Mouse (Mus musculus) brown adipose tissue, adult 24 weeks (tissue): Measurements from ENCODE around the gene Armc2. TPM values are rescaled to one million over a fixed set of nuclear protein-coding genes. Genes with fewer than 3 reads are reported as not detected.

ENCODE experiments used
- H3K27ac ChIP-seq: fragments of 200-500 bp; replicated peaks from 2 replicates; pipeline ENCODE4 v1.5.1; 2012; ENCODE audit warnings: low read depth, mild to moderate bottlenecking, low read length
- H3K4me1 ChIP-seq: fragments of 200-500 bp; 2 replicates; pipeline ENCODE4 v1.6.1; 2012; ENCODE audit warnings: low read length, mixed read lengths; ENCODE audit not compliant: control insufficient read depth, insufficient read depth, insufficient read length
- H3K4me3 ChIP-seq: fragments of 200-500 bp; 2 replicates; pipeline ENCODE4 v1.5.1; 2012; ENCODE audit warnings: low read depth, mild to moderate bottlenecking, low read length, moderate library complexity; ENCODE audit not compliant: insufficient read depth
- polyA plus RNA-seq: library from polyadenylated mRNA; stranded (reverse); fragments of >200 nt; gene quantifications from 2 replicates; pipeline ENCODE4 v1.2.4, GENCODE M21; 2012; ENCODE audit not compliant: missing spikeins, insufficient read depth, insufficient read length

Armc2 gene
- not detected in 2 replicates for polyA plus RNA-seq

DNA sequence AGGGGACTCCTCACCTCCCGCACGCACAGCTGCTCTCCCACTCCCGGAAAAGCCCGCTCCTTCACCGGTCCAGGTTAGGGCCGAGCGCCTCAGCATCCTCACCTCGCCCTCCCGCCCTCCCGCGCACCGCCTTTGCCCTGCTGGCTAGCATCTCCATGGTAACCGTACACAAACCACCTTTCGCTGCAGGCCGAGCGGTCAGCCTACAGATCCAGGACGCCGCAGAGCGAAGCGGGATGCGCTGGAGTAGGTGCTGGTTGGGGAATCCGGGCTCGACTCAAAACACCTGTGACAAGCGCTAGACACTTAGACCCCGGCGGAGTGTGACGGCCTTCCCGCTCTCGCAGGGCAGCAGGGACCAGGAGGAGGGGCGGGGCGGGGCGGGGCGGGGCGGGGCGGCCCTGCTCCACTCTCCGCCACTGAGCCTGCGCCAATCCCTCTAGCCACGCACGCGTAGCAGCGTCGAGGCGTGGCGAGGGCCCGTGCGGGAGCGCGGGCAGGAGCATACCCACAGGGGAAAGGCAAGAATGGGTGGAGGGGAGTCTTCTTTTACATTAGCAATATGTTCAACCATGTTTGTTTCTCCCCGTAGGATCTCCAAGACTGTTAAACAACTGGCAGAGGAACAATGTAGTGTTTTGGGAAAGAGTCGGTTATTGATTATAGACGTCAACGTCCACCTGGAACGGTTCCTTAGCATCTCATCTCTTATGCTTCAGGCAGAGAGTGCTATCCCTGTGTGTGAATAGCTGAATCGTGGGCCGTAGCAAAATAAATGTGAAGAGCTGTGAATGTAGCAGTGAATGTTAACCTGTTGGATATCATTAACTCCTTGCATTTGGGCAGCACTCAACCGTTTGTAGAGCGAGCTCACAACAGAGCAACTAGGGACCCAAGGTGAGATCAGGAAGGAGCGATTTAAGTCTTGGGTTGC lies at the start of gene Armc2:
TSS of gene Armc2 (minus strand) at position 427 of the 934 bp plus-strand sequence.
- no peak within 1 kb of the TSS for H3K27ac ChIP-seq
- peak within 1 kb of the TSS; percentile 62 for H3K4me3 ChIP-seq
- no peaks in the 10 kb centered on the region for H3K4me1 ChIP-seq

GRCm38 (mm10) chr10:42064446-42064845 lies 46.2 kb upstream of the Armc2 start:
- Histone ChIP-seq H3K4me1 (no peaks in the 10 kb centered on the region), H3K4me3 (no peak overlapping the region), H3K27ac (no peak overlapping the region)

- H3K27ac ChIP-seq = no peak overlapping the region
- H3K4me3 ChIP-seq = no peak overlapping the region
- H3K4me1 ChIP-seq = no peaks in the 10 kb centered on the region
These were observed 41.3 kb upstream of the Armc2 start for GRCm38 (mm10) chr10:42059522-42059921.

DNA sequence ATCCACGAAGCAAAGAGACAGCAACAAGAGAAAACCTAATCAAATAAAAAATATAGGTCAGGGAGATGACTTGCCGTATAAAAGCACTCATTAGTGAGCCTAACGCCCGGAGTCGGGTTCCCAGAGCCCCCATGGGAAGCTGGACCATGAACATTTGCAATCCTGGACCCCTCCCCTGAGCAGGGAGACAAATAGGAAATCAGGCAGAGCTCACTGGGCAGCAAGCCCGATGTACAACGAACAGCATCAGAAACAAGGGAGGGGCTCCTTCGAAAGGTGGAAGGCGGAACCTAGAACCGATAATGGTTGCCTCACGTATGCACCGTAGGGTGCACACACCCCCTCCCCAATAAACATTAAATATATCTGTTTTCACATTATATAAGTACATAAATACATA lies 39.5 kb upstream of the Armc2 start:
- Histone ChIP-seq H3K4me3 (0 out of 2 replicates have a peak overlapping the region, but pooled peaks have one; percentile 4), H3K27ac (no peak overlapping the region), H3K4me1 (no peaks in the 10 kb centered on the region)

GRCm38 (mm10) chr10:42057231-42057601 lies 39.0 kb upstream of the Armc2 start:
- Histone ChIP-seq H3K4me1 (no peaks in the 10 kb centered on the region), H3K27ac (no peak overlapping the region), H3K4me3 (peak overlapping the region; percentile 4; the same call in 1 of the 2 replicates)

DNA sequence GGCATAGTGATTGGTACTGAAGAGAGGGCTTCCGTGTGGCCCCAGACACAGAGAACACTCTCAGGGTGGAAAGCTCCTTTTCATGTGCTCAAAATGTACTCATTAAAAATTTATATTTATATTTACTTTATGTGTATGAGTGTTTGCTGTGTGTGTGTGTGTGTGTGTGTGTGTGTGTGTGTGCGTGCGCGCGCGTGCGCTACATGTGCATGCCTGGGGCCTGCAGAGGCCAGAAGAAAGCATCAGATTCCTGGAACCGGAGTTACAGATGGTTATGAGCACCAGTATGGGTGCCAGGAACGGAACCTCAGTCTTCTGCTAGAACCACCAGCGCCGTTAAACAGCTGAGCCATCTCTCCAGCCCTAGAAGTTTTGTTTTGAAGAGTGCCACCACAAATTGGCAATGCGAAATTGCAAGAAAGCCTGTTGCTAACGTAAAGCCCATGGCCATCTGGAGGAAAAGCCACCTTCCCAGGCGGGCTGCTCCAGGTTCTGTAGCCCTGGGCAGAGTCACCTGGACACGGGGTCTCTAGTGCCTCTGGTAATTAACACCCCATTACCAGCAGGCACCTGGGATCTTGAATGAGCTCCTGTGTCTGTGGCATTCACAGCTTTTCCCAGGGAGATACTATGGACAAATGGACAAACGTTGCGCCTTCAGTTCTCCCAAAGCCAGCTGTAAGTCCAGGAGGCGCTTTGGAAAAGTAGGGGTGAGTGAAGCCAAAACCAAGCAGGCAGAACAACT lies 38.4 kb upstream of the Armc2 start:
- no peak overlapping the region for H3K27ac ChIP-seq
- H3K4me1 ChIP-seq = no peaks in the 10 kb centered on the region
- no peak overlapping the region for H3K4me3 ChIP-seq

DNA sequence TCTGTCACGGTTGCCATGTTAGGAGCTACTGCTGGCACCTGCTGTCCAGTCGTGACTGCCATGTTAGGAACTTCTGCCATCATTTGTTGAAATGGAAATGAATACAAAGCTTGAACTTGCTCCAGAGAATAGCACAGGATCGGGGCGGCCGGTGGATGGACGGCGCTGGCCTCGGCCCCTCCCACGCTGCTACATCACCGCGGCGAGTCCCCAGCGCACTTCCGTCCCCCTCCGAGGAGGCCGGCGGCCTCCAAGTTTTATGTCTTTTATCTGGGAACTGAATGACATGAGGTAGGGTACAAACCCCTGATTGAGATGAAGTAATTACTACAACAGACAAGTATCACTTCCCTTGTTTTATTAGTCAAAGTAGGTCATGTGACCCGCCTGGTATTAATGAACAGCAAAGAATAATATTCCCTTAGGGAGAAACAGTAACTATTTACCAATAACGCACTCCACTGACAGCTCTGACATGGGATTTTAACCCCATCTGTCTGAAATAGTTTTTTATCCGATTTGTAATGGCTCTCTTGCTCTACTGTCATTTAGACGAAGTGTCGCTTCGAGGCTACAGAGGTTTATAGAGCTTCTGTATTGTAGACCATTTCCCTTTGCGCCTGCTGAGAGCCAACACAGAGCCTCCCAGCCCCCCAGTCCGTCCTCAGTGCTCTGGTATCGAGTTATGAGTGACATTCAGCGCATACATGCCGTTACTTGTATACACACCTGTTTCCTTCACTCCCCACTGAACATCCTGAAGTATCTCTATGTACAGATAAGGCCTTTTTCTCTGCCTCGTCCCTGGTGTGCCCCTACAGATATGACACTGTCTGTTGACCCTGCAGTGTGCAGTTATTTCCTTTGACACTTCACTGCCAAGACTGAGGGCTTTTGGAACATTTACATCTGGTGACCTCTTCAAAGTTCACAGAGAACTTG lies 37.3 kb upstream of the Armc2 start:
- Histone ChIP-seq H3K4me3 (peak overlapping the region; percentile 24; the same call in 1 of the 2 replicates), H3K27ac (no peak overlapping the region), H3K4me1 (no peaks in the 10 kb centered on the region)

- Histone ChIP-seq H3K27ac (no peak overlapping the region), H3K4me3 (no peak overlapping the region), H3K4me1 (no peaks in the 10 kb centered on the region; the same call in 1 of the 2 replicates)
These were observed 32.8 kb upstream of the Armc2 start for GRCm38 (mm10) chr10:42051069-42051468.

GRCm38 (mm10) chr10:42048648-42049047 lies 30.4 kb upstream of the Armc2 start:
- Histone ChIP-seq H3K27ac (no peak overlapping the region), H3K4me3 (no peak overlapping the region), H3K4me1 (no peaks in the 10 kb centered on the region; the same call in 1 of the 2 replicates)

DNA sequence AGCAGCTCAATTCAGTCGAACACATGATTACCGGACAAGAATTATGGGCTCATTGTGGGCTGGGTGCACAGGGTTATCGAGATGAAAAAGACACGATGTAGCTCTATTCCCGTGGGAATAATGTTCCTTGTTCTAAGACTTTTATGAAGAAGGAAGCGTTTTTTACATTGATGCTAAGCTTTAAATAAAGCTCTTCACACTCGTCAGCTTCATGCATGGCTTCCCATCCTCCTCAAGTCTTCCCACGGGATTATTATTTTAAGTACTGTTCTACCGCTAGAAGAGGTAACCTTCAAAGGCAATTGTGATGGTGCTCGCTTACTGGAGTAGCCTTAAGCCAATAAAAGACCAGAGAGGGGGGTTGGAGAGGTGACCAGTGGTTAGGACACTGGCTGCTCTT lies 26.3 kb upstream of the Armc2 start:
- Histone ChIP-seq H3K4me1 (no peaks in the 10 kb centered on the region; the same call in 1 of the 2 replicates), H3K4me3 (no peak overlapping the region), H3K27ac (no peak overlapping the region)

- Histone ChIP-seq H3K27ac (no peak overlapping the region), H3K4me3 (no peak overlapping the region)
These were observed 25.1 kb upstream of the Armc2 start for GRCm38 (mm10) chr10:42043307-42043706.

DNA sequence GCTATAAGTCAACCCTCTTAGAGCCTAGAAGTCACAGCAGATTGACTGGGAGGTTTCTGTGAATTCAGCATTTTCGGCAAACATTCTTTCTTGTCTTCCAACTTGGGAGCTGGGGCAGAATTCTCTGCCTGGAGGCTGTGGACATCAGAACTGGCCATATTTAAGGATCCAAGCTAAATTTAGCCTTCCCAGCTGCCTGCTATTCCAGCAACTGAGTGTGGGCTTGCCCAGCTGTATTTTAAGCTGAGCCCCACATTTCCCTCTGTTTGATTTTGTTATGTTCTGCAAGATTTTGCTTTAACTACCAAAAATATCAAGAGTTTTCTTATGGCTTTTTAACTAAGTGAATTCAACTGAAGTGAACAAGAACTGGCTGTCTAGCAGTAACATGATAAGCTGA lies 24.6 kb upstream of the Armc2 start:
- Histone ChIP-seq H3K27ac (no peak overlapping the region), H3K4me1 (no peaks in the 10 kb centered on the region; the same call in 1 of the 2 replicates), H3K4me3 (no peak overlapping the region)

More at GRCm38 (mm10) chr10:42043307-42043706, 25.1 kb upstream of the Armc2 start:
- no peaks in the 10 kb centered on the region; the same call in 1 of the 2 replicates for H3K4me1 ChIP-seq

- H3K4me1 ChIP-seq = no peaks in the 10 kb centered on the region; the same call in 1 of the 2 replicates
- H3K27ac ChIP-seq = no peak overlapping the region
These were observed 23.8 kb upstream of the Armc2 start for GRCm38 (mm10) chr10:42042087-42042486.

GRCm38 (mm10) chr10:42038571-42038970 lies 20.3 kb upstream of the Armc2 start:
- H3K4me1 ChIP-seq = no peaks in the 10 kb centered on the region; the same call in 1 of the 2 replicates
- no peak overlapping the region for H3K27ac ChIP-seq
- H3K4me3 ChIP-seq = no peak overlapping the region

More at GRCm38 (mm10) chr10:42042087-42042486, 23.8 kb upstream of the Armc2 start:
- H3K4me3 ChIP-seq = no peak overlapping the region
